Mouse (Mus musculus) gastrocnemius, adult 2 months (tissue): Measurements from ENCODE around the gene Errfi1. TPM values are rescaled to one million over a fixed set of nuclear protein-coding genes. Genes with fewer than 3 reads are reported as not detected.

Experiments used
- DNase-seq: peaks from one replicate; pipeline ENCODE4 v3.0.0; 2022
- H3K27ac ChIP-seq: fragments of 200-600 bp; 2 replicates; pipeline ENCODE4 v1.8.1; 2022; ENCODE audit warnings: mild to moderate bottlenecking
- H3K4me3 ChIP-seq: fragments of 200-600 bp; 2 replicates; pipeline ENCODE4 v1.8.1; 2022; ENCODE audit warnings: mild to moderate bottlenecking, moderate library complexity
- CTCF ChIP-seq: fragments of 200-600 bp; IDR thresholded peaks from 2 replicates; pipeline ENCODE4 v1.8.1; 2022; ENCODE audit warnings: antibody characterized with exemption, mild to moderate bottlenecking, moderate library complexity
- intact Hi-C: fragments of 180-260 bp; cut with DNase I; formaldehyde crosslinking; loops from one replicate; pipeline ENCODE4 v1.15.1; 2025
- total RNA-seq, 2 experiments: library from RNA; stranded (reverse); gene quantifications; 2 replicates each; pipeline ENCODE4 v1.2.3; 2021

Errfi1 gene
- total RNA-seq, 2 experiments from 2014 or later, result 20.7 to 50.5 TPM

DNA sequence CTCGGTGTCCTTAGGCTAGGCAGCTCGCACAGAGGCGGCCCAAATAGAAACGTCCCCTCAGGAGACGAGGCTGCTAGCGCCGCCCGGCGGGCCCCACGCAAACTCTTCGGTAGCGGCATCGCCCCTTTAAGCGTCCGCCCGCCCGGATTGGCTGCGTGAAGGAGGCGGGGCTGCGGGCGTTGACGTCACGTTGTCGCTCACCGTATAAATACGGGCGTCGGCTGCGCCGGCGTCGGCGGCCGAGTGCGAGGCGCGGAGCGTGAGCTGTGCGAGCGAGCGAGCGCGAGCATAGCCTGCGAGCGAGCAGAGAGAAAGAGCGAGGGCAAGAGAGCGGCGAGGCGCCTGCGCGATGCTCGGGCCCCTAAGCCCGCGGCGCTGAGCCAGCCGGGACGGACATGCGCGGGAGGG is 1.1 kb downstream of the Errfi1 start:
- TF ChIP-seq CTCF, result peak; percentile 60
- intact Hi-C loops, result loop anchor here (5.0 kb wide), 2 partner anchors 42 to 73 kb away; no protein-coding TSS in a partner anchor
- peak; percentile 97 for DNase-seq

DNA sequence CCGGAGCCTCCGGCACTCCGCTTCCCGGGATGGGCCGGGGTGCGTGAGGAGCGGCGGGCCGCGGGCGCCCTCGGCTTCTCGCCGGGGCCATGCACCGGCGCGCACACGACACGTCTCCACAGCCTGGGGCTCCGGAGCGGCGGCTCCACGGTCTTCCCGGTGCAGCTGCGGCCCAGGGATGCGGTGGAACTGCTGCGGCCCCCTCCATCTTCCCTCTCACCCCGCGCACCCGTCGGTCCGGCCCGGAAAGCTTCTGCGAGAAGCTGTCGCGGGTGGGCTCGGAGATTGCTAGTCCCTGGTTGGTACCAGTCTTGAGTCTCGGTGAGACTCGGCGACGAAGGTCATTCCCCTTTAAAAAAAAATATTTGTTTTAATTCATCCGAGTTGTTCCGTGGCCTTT is 1.6 kb downstream of the Errfi1 start:
- Histone ChIP-seq H3K4me3 (peak overlapping the region; percentile 89), H3K27ac (peak overlapping the region; percentile 98)
- intact Hi-C loops, result loop anchor here (5.0 kb wide), 1 partner anchor 42 kb away; no protein-coding TSS in a partner anchor
- no peak for TF ChIP-seq CTCF
- no peak for DNase-seq

More for the DNA sequence above, 1.1 kb downstream of the Errfi1 start:
- Histone ChIP-seq H3K27ac (peak overlapping the region; percentile 98), H3K4me3 (peak overlapping the region; percentile 89)

DNA sequence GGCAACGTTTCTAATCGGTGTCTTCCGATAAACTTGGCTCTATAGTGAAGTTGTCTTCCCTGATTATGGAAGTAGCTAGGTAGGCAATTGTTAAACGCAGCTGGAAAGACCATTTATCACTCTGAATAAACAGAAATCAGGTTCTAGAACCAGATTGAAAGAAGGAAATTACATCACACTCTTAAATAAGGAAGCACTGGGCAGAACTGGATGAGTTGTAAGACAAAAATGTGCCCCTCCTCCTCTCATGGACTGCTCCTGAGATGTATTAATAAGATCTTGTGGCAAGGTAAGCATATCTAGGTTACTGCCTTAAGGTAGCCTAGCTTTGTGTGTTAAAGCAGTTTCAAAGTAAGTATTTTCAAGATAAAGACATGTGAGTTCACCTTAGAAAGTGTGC is 6.8 kb downstream of the Errfi1 start:
- no peak for DNase-seq
- no peak for TF ChIP-seq CTCF
- intact Hi-C loops, result no loop called here
- Histone ChIP-seq H3K4me3 (peak overlapping the region; percentile 89), H3K27ac (peak overlapping the region; percentile 77)

DNA sequence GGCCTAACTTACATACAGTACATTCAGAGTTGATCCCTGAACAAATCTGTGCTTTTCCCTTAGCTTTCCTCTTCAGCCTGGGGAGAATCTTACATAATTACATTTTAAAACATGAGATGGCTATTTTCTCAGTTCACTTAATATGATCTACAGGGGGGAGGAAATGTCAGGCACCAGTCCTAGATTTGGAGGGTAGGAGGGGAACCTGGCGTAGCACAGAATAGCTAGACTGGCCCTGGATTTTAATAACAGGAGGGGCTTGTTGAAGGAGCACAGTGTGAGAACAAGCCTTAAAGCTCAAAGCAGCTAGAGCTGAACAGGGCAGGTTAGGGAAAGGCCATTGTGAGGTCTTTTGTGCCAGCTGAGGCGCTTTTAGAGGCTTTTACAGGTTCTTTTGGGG is 7.4 kb downstream of the Errfi1 start:
- Histone ChIP-seq H3K27ac (peak overlapping the region; percentile 77), H3K4me3 (peak overlapping the region; percentile 89)
- no peak for TF ChIP-seq CTCF
- intact Hi-C loops, result no loop called here
- no peak for DNase-seq

DNA sequence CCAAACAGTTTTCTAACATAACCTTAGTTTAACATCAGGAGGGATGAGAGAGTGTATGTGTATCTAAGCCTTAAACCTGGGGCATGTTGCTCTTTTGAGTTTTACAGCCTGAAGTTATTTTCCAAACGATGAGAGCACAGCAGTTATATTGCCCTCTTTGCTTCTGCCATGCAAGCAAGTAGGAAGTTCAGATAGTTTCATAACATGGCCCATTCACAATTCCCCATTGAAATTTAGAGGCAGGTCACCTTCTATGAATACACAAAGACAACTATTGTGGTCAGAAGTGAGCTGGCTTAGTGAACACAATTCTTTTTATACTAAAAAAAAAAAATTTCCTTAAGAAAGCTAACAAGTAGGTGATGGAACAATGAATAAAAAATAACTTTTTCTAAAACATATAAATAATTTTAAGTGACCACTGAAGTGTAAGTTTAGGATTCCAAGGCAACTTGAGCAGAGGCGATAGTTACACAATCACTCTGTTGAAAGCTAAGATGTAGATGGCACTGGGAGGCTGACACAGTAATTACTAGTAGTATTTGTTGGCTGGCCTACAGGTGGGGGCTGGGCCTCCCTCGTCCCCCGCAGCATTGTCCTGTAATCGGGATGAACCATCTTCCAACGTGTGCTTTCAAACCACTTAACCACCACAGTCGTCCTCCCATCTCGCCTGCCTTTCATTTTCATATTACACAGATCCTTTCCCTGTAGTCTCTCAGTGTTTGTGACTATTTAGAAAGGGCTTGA is 9.1 kb downstream of the Errfi1 start:
- peak; percentile 37 for DNase-seq
- intact Hi-C loops, result no loop called here
- H3K27ac ChIP-seq, result peak overlapping the region; percentile 66
- H3K4me3 ChIP-seq, result peak overlapping the region; percentile 38
- no peak for TF ChIP-seq CTCF

DNA sequence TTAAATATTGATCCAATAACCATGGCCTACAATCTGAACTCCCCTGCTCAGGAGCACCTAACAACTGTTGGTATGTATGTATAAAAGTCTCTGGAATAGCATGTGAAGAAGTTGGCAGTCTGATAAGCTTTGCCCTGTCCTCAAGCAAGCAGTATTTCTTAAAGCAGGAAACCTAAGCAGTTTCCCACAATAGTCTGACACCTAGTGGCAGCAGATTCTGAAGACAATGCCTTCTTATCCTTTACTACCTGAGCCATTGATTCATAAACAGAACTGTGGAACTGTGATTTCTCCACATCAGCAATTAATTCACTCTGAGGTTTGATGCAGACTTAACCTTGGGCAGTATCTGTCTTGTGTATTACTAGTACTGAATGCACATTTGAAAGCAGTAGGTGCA is 11.7 kb downstream of the Errfi1 start:
- no peak for DNase-seq
- peak overlapping the region; percentile 48 for H3K27ac ChIP-seq
- intact Hi-C loops, result no loop called here
- peak; percentile 56 for TF ChIP-seq CTCF
- H3K4me3 ChIP-seq, result no peak overlapping the region

DNA sequence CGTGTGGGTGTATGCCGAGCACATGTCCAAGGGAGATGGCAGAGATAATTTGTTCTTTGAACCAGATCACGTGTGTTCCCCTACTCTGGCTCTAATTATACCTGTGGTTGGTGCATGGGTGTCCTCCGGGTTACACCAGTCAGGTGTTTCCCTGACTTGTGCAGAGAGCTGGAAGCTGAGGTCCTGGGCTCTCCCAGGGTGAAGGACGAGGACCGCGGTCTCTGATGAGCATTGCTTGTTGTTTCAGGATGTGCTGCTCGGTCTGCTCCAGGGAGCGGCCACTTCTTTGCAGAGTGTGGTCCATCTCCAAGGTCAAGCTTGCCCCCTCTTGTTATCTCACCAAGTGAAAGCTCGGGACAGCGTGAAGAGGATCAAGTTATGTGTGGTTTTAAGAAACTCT is 12.3 kb downstream of the Errfi1 start:
- Histone ChIP-seq H3K4me3 (no peak overlapping the region), H3K27ac (no peak overlapping the region)
- no peak for DNase-seq
- intact Hi-C loops, result no loop called here
- no peak for TF ChIP-seq CTCF

DNA sequence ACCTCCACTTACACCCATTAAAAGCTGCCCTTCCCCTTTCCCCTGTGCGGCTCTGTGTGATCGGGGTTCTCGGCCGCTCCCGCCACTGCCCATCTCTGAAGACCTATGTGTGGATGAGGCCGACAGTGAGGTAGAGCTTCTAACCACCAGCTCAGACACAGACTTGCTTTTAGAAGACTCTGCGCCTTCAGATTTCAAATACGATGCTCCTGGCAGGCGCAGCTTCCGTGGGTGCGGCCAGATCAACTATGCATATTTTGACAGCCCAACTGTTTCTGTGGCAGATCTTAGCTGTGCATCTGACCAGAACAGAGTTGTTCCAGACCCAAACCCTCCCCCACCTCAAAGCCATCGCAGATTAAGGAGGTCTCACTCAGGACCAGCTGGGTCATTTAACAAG is 12.8 kb downstream of the Errfi1 start:
- Histone ChIP-seq H3K4me3 (no peak overlapping the region), H3K27ac (no peak overlapping the region)
- intact Hi-C loops, result no loop called here
- no peak for TF ChIP-seq CTCF
- DNase-seq, result no peak

DNA sequence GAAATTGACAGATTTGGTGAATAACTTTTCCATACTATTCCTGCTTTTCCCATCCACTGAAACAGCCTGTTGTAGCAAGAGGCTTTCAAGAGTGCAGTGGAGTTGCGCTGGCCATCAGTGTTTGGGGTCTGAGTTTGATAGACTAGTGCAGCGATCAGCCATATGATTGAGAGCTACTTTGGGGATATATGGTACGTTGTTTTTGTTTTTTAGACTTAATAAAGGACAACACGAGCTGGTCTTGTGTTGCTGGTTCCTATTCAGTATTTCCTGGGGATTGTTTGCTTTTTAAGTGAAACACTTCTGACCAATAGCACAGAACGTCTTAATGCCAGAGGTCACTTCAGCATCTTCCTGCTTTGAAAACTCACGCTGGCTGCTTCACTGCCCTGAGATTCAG is 14.4 kb downstream of the Errfi1 start:
- intact Hi-C loops, result no loop called here
- Histone ChIP-seq H3K27ac (peak overlapping the region; percentile 91), H3K4me3 (no peak overlapping the region)
- no peak for DNase-seq
- no peak for TF ChIP-seq CTCF

DNA sequence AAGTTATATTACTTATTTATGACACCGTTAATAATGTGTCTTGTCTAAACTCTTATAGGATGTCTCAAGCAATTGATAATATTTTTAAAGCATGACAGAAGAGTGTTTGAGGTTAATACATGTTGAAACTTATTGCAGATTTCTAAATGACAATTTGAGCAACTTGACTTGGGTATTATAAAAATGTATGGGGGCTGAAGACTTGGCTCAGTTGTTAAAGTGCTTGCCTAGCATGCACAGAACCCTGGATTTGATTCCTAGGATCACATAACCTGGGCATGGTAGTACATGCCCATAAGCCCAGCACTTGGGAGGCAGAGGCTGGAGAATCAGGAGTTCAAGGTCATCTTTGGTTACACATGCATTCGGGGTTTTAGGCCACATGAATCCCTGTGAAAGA is 15.1 kb downstream of the Errfi1 start:
- H3K4me3 ChIP-seq, result no peak overlapping the region
- H3K27ac ChIP-seq, result peak overlapping the region; percentile 91
- no peak for TF ChIP-seq CTCF
- intact Hi-C loops, result no loop called here
- no peak for DNase-seq

DNA sequence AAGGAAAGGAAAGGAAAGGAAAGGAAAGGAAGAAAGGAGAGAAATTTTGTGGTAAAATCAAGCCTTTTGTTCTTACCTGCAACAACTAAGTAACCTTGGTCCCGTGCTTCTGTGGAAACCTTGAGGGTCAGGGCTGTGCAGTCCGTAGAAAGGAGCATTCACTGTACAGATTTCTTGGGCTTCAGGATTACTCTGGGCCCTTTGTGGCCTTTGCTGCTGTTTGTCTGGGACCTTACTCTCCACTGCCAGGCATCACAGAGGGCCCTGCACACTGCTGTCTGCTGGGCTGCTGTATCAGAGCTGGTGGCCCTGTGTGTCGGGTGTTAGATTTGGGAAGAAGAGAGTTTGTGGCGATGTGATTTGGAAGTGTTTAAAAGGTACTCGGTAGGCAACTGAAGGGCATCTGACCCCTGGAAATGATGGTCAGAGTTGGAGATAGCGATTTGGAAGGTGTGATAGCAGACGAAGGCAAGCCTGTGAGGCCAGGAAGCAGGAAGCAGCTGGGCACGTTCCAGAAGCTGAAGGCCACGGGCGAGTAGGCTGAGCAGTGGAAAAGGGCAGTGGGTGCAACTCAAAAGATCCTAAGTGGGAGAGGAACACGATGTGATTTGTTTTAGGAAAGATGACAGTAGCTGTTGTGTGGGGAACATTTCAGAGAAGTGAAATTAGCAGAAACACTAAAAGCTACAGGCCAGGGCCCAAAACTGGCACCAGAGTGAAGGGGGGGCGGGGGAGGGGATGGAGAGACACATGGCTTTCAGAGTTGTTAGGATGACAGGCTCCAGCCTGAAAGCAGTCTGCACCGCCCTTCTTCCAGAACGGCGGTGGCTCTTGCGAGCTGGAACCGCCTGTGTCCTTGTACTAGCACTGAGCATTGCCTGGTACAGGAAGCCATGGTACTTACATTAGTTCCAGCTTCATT is 15.8 kb downstream of the Errfi1 start:
- Histone ChIP-seq H3K4me3 (peak overlapping the region; percentile 71), H3K27ac (peak overlapping the region; percentile 91)
- peak; percentile 42 for DNase-seq
- TF ChIP-seq CTCF, result no peak
- intact Hi-C loops, result no loop called here

DNA sequence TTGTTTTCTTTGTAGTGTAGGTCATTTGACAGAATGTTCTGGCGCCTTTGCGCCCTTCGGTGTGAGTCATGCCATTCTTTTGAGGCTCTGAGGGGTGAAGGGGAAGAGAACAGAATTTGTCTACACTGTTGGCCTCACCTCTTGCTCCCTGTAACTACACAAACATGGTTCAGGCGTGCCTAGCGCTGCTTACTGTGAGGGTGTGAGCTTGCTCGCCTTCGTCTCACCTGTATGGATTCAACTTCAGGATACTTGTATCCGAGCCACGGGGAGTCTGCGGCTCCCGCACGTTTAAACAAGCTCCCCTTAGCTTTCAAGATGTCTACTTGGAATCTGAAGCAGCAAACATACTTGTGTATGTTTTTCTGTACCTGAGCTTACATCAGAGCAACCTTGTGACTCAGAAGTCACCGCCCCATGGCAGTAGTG is 17.3 kb downstream of the Errfi1 start:
- no peak for TF ChIP-seq CTCF

More for the DNA sequence above, 17.3 kb downstream of the Errfi1 start:
- DNase-seq, result no peak
- Histone ChIP-seq H3K4me3 (peak overlapping the region; percentile 71), H3K27ac (peak overlapping the region; percentile 91)
- intact Hi-C loops, result no loop called here
